Mouse (Mus musculus) 416B (cell line): ENCODE measurements around the gene Ssu72.
"Not testable (repeated sequence)": the region's sequence is repeated elsewhere in the genome, so short reads cannot be mapped to it uniquely, and the experiment has no call there.

Experiments
- DNase-seq: peaks from one replicate; pipeline ENCODE4 v3.0.0; 2011; ENCODE audit warnings: low read depth

Gene Ssu72

GRCm38 (mm10) chr4:155704721-155705591 lies at the start of gene Ssu72:
TSS of gene Ssu72 (plus strand) at chr4:155704800.
- peak; percentile 97 for DNase-seq

DNA sequence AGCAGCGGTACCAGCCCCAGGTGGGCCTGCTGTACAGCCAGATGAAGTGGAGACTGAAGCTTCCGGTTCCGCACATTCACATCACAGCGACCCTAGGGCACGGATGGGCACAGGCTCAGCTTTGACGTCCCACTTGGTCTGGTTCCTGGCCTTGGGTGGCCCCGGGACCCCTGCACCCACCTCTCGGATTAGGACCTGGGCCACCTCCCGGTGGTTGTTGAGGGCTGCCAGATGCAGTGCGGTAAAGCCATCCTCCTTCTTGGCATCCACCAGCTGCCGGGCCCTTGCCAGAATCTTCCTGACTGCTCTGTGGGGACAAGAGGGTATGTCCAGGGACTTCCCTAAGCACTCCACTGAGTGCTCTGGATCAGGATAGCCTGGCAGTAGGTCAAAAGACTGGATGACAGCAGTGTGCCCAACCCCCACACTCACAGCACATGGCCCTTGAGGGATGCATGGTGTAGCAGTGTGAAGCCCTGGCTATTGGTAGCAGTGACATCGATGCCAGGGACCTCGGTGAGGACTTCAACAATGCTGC lies 48.3 kb upstream of the Ssu72 start:
- DNase-seq: no peak

GRCm38 (mm10) chr4:155658961-155659360 lies 45.6 kb upstream of the Ssu72 start:
- no peak for DNase-seq

GRCm38 (mm10) chr4:155660641-155661040 lies 44.0 kb upstream of the Ssu72 start:
- peak; percentile 66 for DNase-seq

GRCm38 (mm10) chr4:155666903-155667302 lies 37.7 kb upstream of the Ssu72 start:
- DNase-seq: peak; percentile 53

- DNase-seq: peak; percentile 98
Observed at GRCm38 (mm10) chr4:155668689-155669597, 35.7 kb upstream of the Ssu72 start, which contains the start of gene Mib2. TSS of gene Mib2 (minus strand) at chr4:155669198.

DNA sequence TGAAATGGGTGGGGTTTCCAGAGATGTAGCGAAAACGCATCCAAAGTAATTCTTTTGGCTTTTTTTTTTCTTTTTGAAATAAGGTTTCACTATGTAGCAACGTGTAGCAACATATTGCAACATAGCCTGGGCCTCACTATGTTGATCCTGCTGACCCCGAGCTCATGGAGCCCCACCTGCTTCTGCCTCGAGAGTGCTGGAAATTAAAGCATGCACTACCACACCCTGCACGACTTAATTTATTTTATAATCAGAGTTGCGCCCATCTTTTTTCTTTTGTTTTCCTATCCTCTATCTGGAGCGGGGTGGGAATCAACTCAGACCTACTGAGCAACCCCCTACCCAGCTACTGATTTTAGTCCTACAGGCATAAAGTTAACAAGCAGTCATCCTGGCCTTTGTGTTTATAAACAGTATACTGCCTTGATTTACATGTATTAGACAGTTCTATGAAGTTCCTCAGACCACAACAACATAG lies 35.0 kb upstream of the Ssu72 start:
- no peak for DNase-seq

GRCm38 (mm10) chr4:155670236-155670635 lies 34.4 kb upstream of the Ssu72 start:
- DNase-seq: not testable (repeated sequence)

GRCm38 (mm10) chr4:155672082-155672481 lies 32.5 kb upstream of the Ssu72 start:
- DNase-seq: no peak

- DNase-seq: peak; percentile 50
Observed at GRCm38 (mm10) chr4:155675991-155676390, 28.6 kb upstream of the Ssu72 start.

GRCm38 (mm10) chr4:155683670-155684277 lies 20.8 kb upstream of the Ssu72 start:
- DNase-seq: peak; percentile 83

DNA sequence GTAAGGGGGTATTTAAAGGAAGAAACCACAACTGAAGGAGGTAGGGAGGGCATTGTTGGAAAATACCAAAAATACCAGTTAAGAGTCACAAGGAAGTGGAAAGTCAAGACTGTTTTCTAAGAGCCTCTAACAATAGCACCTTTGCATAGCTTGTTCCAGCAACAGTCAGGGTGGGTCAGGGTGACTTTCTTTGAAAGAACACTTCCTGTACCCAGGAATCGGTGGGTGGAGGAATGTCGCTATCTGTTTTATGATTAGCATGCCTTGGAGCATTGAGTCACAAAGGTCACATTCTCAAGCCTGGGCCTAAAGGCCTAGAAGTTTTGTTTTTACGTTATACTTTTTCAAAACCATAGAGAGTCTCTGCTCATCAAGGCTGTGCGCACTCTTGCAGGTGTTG lies 16.8 kb upstream of the Ssu72 start:
- not testable (repeated sequence) for DNase-seq

DNA sequence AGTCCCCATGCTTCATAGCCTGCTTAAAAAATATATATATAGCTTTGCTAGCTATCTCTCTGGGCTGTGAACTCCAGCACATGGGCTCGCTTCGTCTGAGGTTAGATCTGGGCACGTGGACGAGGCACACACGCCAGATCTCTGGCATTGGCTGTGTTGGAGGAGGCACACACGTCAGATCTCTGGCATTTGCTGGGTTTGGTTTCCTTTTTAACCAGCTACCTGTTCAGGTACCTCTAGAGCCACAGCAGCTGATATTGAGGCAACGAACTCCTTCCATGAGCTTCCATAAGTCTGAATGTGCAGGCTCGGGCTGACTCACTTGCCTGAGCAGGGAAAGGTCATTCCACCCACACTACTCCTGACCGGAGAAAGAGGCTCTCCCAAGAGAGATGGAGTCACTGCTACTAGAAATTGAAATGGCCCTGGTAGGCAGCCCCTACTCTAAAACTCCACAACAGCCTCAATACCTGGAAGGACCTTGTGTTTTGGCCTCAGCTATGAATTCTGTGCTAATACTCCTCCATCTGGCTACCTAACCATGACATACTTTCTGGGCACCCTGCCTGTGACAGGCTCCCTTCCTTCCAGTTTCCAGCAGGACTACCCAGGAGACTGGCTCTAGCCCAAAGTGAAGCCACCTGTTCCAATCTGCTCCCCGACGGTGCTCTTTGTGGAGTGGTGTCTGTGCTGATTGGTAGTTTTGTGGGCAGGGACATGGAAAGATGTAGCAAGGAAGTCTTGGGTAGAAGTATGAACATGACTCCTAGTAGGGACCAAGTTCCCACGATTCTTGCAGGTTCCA lies 13.8 kb upstream of the Ssu72 start:
- no peak for DNase-seq

DNA sequence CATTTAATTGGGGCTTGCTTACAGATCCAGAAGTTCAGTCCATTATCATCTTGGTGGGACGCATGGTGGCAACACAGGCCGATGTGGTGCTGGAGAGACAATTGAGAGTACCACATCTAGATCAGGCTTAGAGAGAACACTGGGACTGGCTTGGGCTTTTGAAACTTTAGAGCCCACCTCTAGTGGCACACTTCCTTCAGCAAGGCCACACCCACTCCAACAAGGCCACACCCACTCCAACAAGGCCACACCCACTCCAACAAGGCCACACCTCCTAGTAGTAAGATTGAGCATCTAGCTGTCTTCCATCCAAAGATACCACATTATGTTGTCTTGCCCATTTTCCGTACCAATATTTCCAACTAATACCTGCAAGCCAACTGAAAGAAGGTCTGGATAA lies 12.2 kb upstream of the Ssu72 start:
- DNase-seq: no peak

- DNase-seq: no peak
Observed at GRCm38 (mm10) chr4:155694111-155694481, 10.5 kb upstream of the Ssu72 start, which contains the start of gene Fndc10. TSS of gene Fndc10 (plus strand) at chr4:155694342.

DNA sequence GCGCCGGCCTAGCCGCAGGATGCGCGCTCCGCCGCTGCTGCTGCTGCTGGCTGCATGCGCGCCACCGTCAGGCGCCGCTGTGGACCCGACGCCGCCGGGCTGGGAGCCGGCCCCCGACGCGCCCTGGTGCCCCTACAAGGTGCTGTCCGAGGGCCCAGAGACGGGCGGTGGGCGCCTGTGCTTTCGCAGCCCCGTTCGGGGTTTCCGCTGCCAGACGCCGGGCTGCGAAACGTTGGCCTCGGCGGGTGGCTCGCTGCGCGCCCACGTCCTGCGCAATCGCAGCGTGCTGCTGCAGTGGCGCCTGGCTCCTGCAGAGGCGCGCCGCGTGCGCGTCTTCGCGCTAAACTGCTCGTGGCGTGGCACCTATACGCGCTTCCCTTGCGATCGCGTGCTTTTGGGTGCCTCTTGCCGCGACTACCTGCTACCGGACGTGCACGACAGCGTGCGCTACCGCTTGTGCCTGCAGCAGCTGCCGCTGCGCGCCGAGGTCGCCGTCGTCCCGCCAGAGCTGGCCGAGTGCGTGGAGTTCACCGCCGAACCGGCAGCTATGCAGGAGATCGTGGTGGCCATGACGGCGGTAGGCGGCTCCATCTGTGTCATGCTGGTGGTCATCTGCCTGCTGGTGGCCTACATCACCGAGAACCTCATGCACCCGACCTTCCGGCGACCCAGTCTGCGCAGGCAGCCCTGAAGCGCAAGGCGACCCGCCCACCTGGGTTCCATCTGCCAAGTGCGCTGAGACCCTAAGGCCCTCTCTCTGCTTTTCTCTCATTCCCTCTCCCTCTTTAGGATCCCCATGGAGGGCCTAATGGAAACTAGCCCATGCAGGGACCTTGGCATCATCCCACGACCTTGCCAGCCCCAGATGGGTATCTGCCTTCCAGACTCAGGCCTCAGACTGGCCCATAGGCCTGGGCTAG lies 9.9 kb upstream of the Ssu72 start:
- no peak for DNase-seq

- no peak for DNase-seq
Observed at GRCm38 (mm10) chr4:155695531-155696062, 9.0 kb upstream of the Ssu72 start.

DNA sequence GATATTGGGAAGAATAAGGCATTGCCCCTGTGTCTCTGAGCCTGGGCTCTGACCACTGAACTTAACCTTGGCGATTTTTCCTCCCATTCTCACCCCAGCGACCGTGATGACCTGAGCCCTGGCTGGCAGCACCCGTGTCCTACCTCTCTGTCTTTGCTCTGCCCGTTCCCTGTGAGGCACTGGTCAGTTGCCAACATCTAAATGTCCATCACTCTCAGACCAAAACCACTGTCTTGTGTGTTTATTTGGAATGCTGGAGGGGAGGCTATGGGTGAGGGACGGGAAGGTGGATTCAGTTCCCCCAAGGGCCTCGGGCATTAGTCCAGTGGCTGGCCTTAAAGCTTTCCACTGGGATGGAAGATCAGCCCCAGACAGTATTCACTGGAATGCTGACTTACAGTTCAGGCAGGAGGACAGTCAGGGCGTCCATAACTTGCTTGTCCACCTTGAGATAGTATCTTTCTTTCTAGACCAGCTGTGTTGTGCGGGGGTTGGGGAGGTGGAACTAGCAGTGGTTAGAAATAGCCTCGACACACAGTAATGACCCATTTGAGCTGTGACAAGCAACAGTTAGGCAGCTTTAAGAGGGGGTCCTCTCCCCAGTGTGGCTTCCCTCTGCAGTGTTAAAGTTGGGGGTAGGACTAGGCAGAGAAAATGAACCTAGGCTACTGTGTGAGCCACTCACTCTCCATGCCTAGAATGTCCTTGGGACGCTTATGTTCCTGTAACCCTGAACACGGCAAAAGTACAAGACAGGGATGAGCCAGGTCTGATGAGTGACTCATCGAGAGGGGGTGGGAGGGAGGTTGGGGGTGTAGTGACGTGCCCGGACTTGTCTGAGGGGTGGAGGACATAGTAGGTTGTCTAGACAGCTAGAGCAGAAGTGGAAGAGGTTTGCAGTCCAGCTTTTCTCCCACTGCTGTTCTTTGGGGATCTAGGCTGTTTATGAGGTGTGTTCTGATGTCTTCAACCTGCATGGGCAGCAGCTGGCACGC lies 8.0 kb upstream of the Ssu72 start:
- DNase-seq: peak; percentile 75
